20 mouse cellular contexts compared by ENCODE assay signal in genomic region chr11:78604826-78605225, GRCm38 (mm10). TPM values are rescaled to one million over a fixed set of nuclear protein-coding genes. Genes with fewer than 3 reads are reported as not detected.
DNase-seq lines count a peak whose midpoint lies in the region; TF ChIP-seq lines count a peak whose summit lies in the region.
"Had no signal": no experiment of that assay in that cellular context is flagged by ENCODE, and none has a peak within 500 bp of the region (broad histone marks: within the 10 kb centered on the region; RNA-seq: fewer than 3 reads in every experiment).

No protein-coding gene starts in this region.

- peak; percentile 67 for DNase-seq in heart, adult 11 months
- no peak for DNase-seq in heart, embryonic 10.5 days (ENCODE audit: low spot score)
- no peak for DNase-seq in left cerebral cortex, adult 2 months (ENCODE audit: extremely low spot score in 1 of 2, low spot score in 2 of 2)
- DNase-seq in left cerebral cortex, adult 18-20 months (ENCODE audit: low spot score in 2 of 2), result no peak
- peak; percentile 34 for DNase-seq in MEL (ENCODE audit: low read depth, low spot score)
- no peak for DNase-seq in yolk sac, embryonic 10.5 days (ENCODE audit: low spot score)
- DNase-seq: adrenal gland, adult 2 months; adrenal gland, adult 8-10 months; adrenal gland, postnatal 10 days; adrenal gland, postnatal 14 days; adrenal gland, postnatal 25 days; adrenal gland, postnatal 36 days; B cell, adult 2 months; cerebellum, adult 11 months; cerebellum, adult 11-12 months; cerebellum, adult 18-20 months; cerebellum, adult 2 months had no signal

- no peaks in the 10 kb centered on the region for H3K9me3 ChIP-seq in heart, embryonic 10.5 days
- H3K9me3 ChIP-seq in MEL (replicated peaks; ENCODE audit: insufficient read depth, low read length), result no peaks in the 10 kb centered on the region
- H3K9me3 ChIP-seq: G1E had no signal

- WGBS in heart, embryonic 10.5 days, result 64% methylated on average over 1 of the region's 1 CpGs

- TF ChIP-seq POLR2A in MEL (IDR thresholded peaks at IDR 0.05; ENCODE audit: control insufficient read depth in 1 of 2, insufficient read depth in 1 of 2, low read depth in 1 of 2, low read length in 2 of 2, poor library complexity in 1 of 2), result no peak

- no peak overlapping the region for H3K27ac ChIP-seq in heart, embryonic 10.5 days
- peak overlapping the region; percentile 32; the same call in 1 of the 2 replicates for H3K27ac ChIP-seq in left cerebral cortex, adult 2 months
- H3K27ac ChIP-seq in MEL (ENCODE audit: control insufficient read depth, low read depth, low read length), result peak overlapping the region; percentile 26; the same call in 1 of the 2 replicates

- H3K9ac ChIP-seq in MEL (ENCODE audit: control insufficient read depth, low read depth, low read length, poor library complexity, severe bottlenecking), result no peak overlapping the region

- no peak overlapping the region for H3K4me3 ChIP-seq in heart, embryonic 10.5 days
- no peak overlapping the region for H3K4me3 ChIP-seq in left cerebral cortex, adult 2 months
- H3K4me3 ChIP-seq in MEL (ENCODE audit: control insufficient read depth in 1 of 2, insufficient read depth in 1 of 2, low read depth in 2 of 2, low read length in 2 of 2), result no peak overlapping the region

- H3K36me3 ChIP-seq in heart, embryonic 10.5 days, result peaks cover 19% of the 10 kb centered on the region
- H3K36me3 ChIP-seq in MEL (ENCODE audit: control insufficient read depth in 1 of 2, insufficient read depth in 2 of 2, low read length in 2 of 2), result peaks cover 0 to 19% of the 10 kb centered on the region in 2 experiments; a peak in 2 of 4 replicates

- TF ChIP-seq RAD21 in MEL (IDR thresholded peaks at IDR 0.05; ENCODE audit: low read depth, low read length), result no peak

- intact Hi-C loops in left cerebral cortex, adult 2 months (cut with DNase I), result no loop called here

- H3K79me2 ChIP-seq in MEL (ENCODE audit: control insufficient read depth, insufficient read depth, low read length, poor library complexity), result no peaks in the 10 kb centered on the region

- no peaks in the 10 kb centered on the region for H3K27me3 ChIP-seq in heart, embryonic 10.5 days (ENCODE audit: insufficient read depth, poor library complexity, severe bottlenecking)
- H3K27me3 ChIP-seq in MEL (ENCODE audit: control insufficient read depth in 1 of 2, insufficient read depth in 2 of 2, low read length in 2 of 2), result no peaks in the 10 kb centered on the region
- H3K27me3 ChIP-seq: CH12.LX, Patski had no signal

- no peak for TF ChIP-seq CTCF in left cerebral cortex, adult 2 months (IDR thresholded peaks at IDR 0.05)
- TF ChIP-seq CTCF in MEL (IDR thresholded peaks at IDR 0.05 in 2 of 3, conservative IDR thresholded peaks at IDR 0.05 in 1 of 3; ENCODE audit: control insufficient read depth in 1 of 3, insufficient read depth in 1 of 3, low read depth in 2 of 3, low read length in 3 of 3, poor library complexity in 1 of 3, severe bottlenecking in 1 of 3), result no peak

- H3K4me1 ChIP-seq in heart, embryonic 10.5 days, result no peaks in the 10 kb centered on the region
- peaks cover 18 to 29% of the 10 kb centered on the region in 2 experiments for H3K4me1 ChIP-seq in MEL (ENCODE audit: control insufficient read depth in 1 of 2, insufficient read depth in 2 of 2, low read length in 2 of 2)

- TF ChIP-seq EP300 in MEL (IDR thresholded peaks at IDR 0.05; ENCODE audit: low read depth in 1 of 2, low read length in 2 of 2), result peak; percentile 70 to 75; a peak in 3 of 4 replicates

TF ChIP-seq in MEL, 35 proteins besides CTCF, POLR2A, EP300 and RAD21:
- TF ChIP-seq NRF1 (IDR thresholded peaks at IDR 0.05; ENCODE audit: insufficient read depth, low read depth, low read length, poor library complexity, severe bottlenecking) (no peak), GATA1 (IDR thresholded peaks at IDR 0.05; ENCODE audit: low read depth, low read length) (peak; percentile 87), UBTF (IDR thresholded peaks at IDR 0.05; ENCODE audit: borderline replicate concordance, insufficient read depth, low read depth, low read length) (no peak), POLR2AphosphoS2 (IDR thresholded peaks at IDR 0.05; ENCODE audit: low read length) (no peak), TBP (IDR thresholded peaks at IDR 0.05; ENCODE audit: low read depth, low read length) (no peak), MEF2A (IDR thresholded peaks at IDR 0.05; ENCODE audit: extremely low read depth, insufficient replicate concordance, low read depth, low read length, poor library complexity, severe bottlenecking) (no peak), CHD2 (IDR thresholded peaks at IDR 0.05; ENCODE audit: low read length) (no peak), MAX (IDR thresholded peaks at IDR 0.05; ENCODE audit: low read length) (no peak), TAL1 (IDR thresholded peaks at IDR 0.05; ENCODE audit: low read length) (no peak), ZMIZ1 (IDR thresholded peaks at IDR 0.05; ENCODE audit: low read depth, low read length) (no peak), KAT2A (conservative IDR thresholded peaks at IDR 0.05; ENCODE audit: low read depth, low read length) (no peak), BHLHE40 (IDR thresholded peaks at IDR 0.05; ENCODE audit: borderline replicate concordance, low read depth, low read length) (peak; percentile 68; the same call in 1 of the 2 replicates), USF1 (IDR thresholded peaks at IDR 0.05; ENCODE audit: low read depth, low read length) (no peak), ZNF384 (IDR thresholded peaks at IDR 0.05; ENCODE audit: low read depth, low read length) (0 out of 2 replicates have a peak, but pooled peaks have one; percentile 54), GABPA (IDR thresholded peaks at IDR 0.05; ENCODE audit: low read depth, low read length) (no peak), RCOR1 (IDR thresholded peaks at IDR 0.05; ENCODE audit: low read depth, low read length) (peak; percentile 72; the same call in 1 of the 2 replicates), MAZ (IDR thresholded peaks at IDR 0.05; ENCODE audit: low read depth, low read length) (no peak), ZC3H11A (IDR thresholded peaks at IDR 0.05; ENCODE audit: low read depth, low read length) (no peak), ETS1 (IDR thresholded peaks at IDR 0.05; ENCODE audit: low read depth, low read length) (peak; percentile 57), MXI1 (IDR thresholded peaks at IDR 0.05; ENCODE audit: low read depth, low read length) (no peak; the same call in 1 of the 2 replicates), MYB (IDR thresholded peaks at IDR 0.05; ENCODE audit: low read depth, low read length) (no peak), MAFK (IDR thresholded peaks at IDR 0.05; ENCODE audit: borderline replicate concordance, low read depth, low read length) (no peak), TCF12 (IDR thresholded peaks at IDR 0.05; ENCODE audit: low read depth, low read length) (peak; percentile 68; the same call in 1 of the 2 replicates), POLR2AphosphoS5 (IDR thresholded peaks at IDR 0.05; ENCODE audit: borderline replicate concordance, low read depth, low read length) (no peak)

RNA-seq across cellular contexts. Expression of gene Tmem97, which starts 54.2 kb away (rescaled TPM):
- 91.5 and 105 TPM in 2 replicates for polyA plus RNA-seq in heart, embryonic 10.5 days (2016; fragmentation: Nextera tagmentation; extraction: Ambion mirVana)
- total RNA-seq in left cerebral cortex, adult 2 months (2021), result 10 to 100 TPM; 17.2 to 19.3 TPM
- total RNA-seq in left cerebral cortex, adult 18-20 months (2021), result 10 to 100 TPM; 20.5 to 24.6 TPM
- total RNA-seq in MEL (2012; rRNA removed), result 204 and 207 TPM in 2 replicates
- polyA plus RNA-seq in MEL (2012; ENCODE audit: insufficient read depth in 1 of 2, insufficient read length in 2 of 2, low read depth in 1 of 2, low replicate concordance in 2 of 2, missing spikeins in 1 of 2), result 100 to 1,000 TPM; 166 to 215 TPM

Comparison
In these comparisons a context has a peak if more than half of its experiments do, and no peak if none do; other contexts are left out.
1. DNase-seq: peak in heart, adult 11 months (single experiment) and MEL (single experiment); none in heart, embryonic 10.5 days (single experiment), left cerebral cortex, adult 2 months (0 of 2), left cerebral cortex, adult 18-20 months (0 of 2) and yolk sac, embryonic 10.5 days (single experiment).